Mouse (Mus musculus): Measurements from ENCODE around the gene Tmem63c. TPM values are rescaled to one million over a fixed set of nuclear protein-coding genes. Genes with fewer than 3 reads are reported as not detected.

Gene Tmem63c
- polyA plus RNA-seq, 1 experiment from 2014 or later: not detected

GRCm38 (mm10) chr12:87093249-87093648 is 72.1 kb downstream of the Tmem63c start:
- ATAC-seq (ENCODE audit: insufficient read depth): no peak
- Histone ChIP-seq H3K36me3 (replicated peaks) (no peaks in the 10 kb centered on the region), H3K4me2 (no peak overlapping the region), H3K4me1 (replicated peaks) (no peaks in the 10 kb centered on the region; the same call in 1 of the 2 replicates), H3K27me3 (0 out of 2 replicates have a peak, but pooled peaks cover 4% of the 10 kb centered on the region), H3K9ac (no peak overlapping the region), H3K9me3 (replicated peaks) (no peaks in the 10 kb centered on the region), H3K27ac (replicated peaks) (no peak overlapping the region), H3K4me3 (replicated peaks) (no peak overlapping the region)
- 59% methylated on average over 4 of the region's 4 CpGs for WGBS (ENCODE audit: insufficient replicate concordance)

- Histone ChIP-seq H3K27me3 (0 out of 2 replicates have a peak, but pooled peaks cover 8% of the 10 kb centered on the region), H3K4me1 (replicated peaks) (no peaks in the 10 kb centered on the region; the same call in 1 of the 2 replicates), H3K4me3 (replicated peaks) (no peak overlapping the region), H3K9me3 (replicated peaks) (no peaks in the 10 kb centered on the region), H3K36me3 (replicated peaks) (no peaks in the 10 kb centered on the region), H3K4me2 (no peak overlapping the region), H3K27ac (replicated peaks) (no peak overlapping the region), H3K9ac (no peak overlapping the region)
- ATAC-seq (ENCODE audit: insufficient read depth): no peak
- 45% methylated on average over 6 of the region's 6 CpGs for WGBS (ENCODE audit: insufficient replicate concordance)
Observed at GRCm38 (mm10) chr12:87093671-87094070, 72.5 kb downstream of the Tmem63c start.

- Histone ChIP-seq H3K4me3 (replicated peaks) (no peak overlapping the region), H3K9ac (no peak overlapping the region), H3K27ac (replicated peaks) (no peak overlapping the region), H3K27me3 (peaks cover 51% of the 10 kb centered on the region), H3K4me1 (replicated peaks) (no peaks in the 10 kb centered on the region), H3K36me3 (replicated peaks) (no peaks in the 10 kb centered on the region), H3K9me3 (replicated peaks) (no peaks in the 10 kb centered on the region), H3K4me2 (no peak overlapping the region)
- WGBS (ENCODE audit: insufficient replicate concordance): 69% methylated on average over 4 of the region's 4 CpGs
- no peak for ATAC-seq (ENCODE audit: insufficient read depth)
Observed at GRCm38 (mm10) chr12:87100331-87100730, 79.2 kb downstream of the Tmem63c start.

- H3K4me2 ChIP-seq: peak within 1 kb of the TSS; percentile 10; the same call in 1 of the 2 replicates
Observed at GRCm38 (mm10) chr12:87102165-87102631, 81.1 kb downstream of the Tmem63c start, which contains the start of gene Ngb. TSS of gene Ngb (minus strand) at chr12:87102539.

GRCm38 (mm10) chr12:87103471-87103870 is 82.3 kb downstream of the Tmem63c start:
- no peak overlapping the region for H3K4me2 ChIP-seq
- no peak overlapping the region for H3K9ac ChIP-seq
- no peaks in the 10 kb centered on the region for H3K36me3 ChIP-seq (replicated peaks)
- H3K9me3 ChIP-seq (replicated peaks): no peaks in the 10 kb centered on the region
- peaks cover 45% of the 10 kb centered on the region for H3K27me3 ChIP-seq
- H3K4me1 ChIP-seq (replicated peaks): no peaks in the 10 kb centered on the region
- no peak for ATAC-seq (ENCODE audit: insufficient read depth)
- H3K4me3 ChIP-seq (replicated peaks): no peak overlapping the region
- WGBS (ENCODE audit: insufficient replicate concordance): 69% methylated on average over 4 of the region's 4 CpGs
- no peak overlapping the region for H3K27ac ChIP-seq (replicated peaks)

More at GRCm38 (mm10) chr12:87102165-87102631, 81.1 kb downstream of the Tmem63c start, which contains the start of gene Ngb:
- Histone ChIP-seq H3K36me3 (replicated peaks) (no peaks in the 10 kb centered on the region), H3K9me3 (replicated peaks) (no peaks in the 10 kb centered on the region), H3K9ac (no peak within 1 kb of the TSS), H3K27me3 (peaks cover 51% of the 10 kb centered on the region), H3K4me3 (replicated peaks) (no peak within 1 kb of the TSS), H3K4me1 (replicated peaks) (no peaks in the 10 kb centered on the region), H3K27ac (replicated peaks) (no peak within 1 kb of the TSS)
- ATAC-seq (ENCODE audit: insufficient read depth): no peak
- WGBS (ENCODE audit: insufficient replicate concordance): 6% methylated on average over 32 of the region's 32 CpGs

- no peak overlapping the region for H3K4me2 ChIP-seq
- no peak overlapping the region for H3K9ac ChIP-seq
- H3K9me3 ChIP-seq (replicated peaks): no peaks in the 10 kb centered on the region
- H3K27ac ChIP-seq (replicated peaks): no peak overlapping the region
- no peaks in the 10 kb centered on the region for H3K36me3 ChIP-seq (replicated peaks)
- H3K27me3 ChIP-seq: peaks cover 39% of the 10 kb centered on the region
- no peak for ATAC-seq (ENCODE audit: insufficient read depth)
- H3K4me3 ChIP-seq (replicated peaks): no peak overlapping the region
- WGBS (ENCODE audit: insufficient replicate concordance): 46% methylated on average over 4 of the region's 4 CpGs
- H3K4me1 ChIP-seq (replicated peaks): no peaks in the 10 kb centered on the region
Observed at GRCm38 (mm10) chr12:87104796-87105195, 83.7 kb downstream of the Tmem63c start.

GRCm38 (mm10) chr12:87107357-87107977 is 86.3 kb downstream of the Tmem63c start:
- no peak for ATAC-seq (ENCODE audit: insufficient read depth)
- no peak overlapping the region for H3K4me3 ChIP-seq (replicated peaks)
- 39% methylated on average over 3 of the region's 3 CpGs for WGBS (ENCODE audit: insufficient replicate concordance)
- no peak overlapping the region for H3K9ac ChIP-seq
- H3K4me2 ChIP-seq: no peak overlapping the region
- no peaks in the 10 kb centered on the region for H3K9me3 ChIP-seq (replicated peaks)
- no peaks in the 10 kb centered on the region for H3K36me3 ChIP-seq (replicated peaks)
- H3K27me3 ChIP-seq: peaks cover 13% of the 10 kb centered on the region
- H3K4me1 ChIP-seq (replicated peaks): no peaks in the 10 kb centered on the region
- H3K27ac ChIP-seq (replicated peaks): no peak overlapping the region

- 36% methylated on average over 4 of the region's 4 CpGs for WGBS (ENCODE audit: insufficient replicate concordance)
- Histone ChIP-seq H3K36me3 (replicated peaks) (peaks cover 2% of the 10 kb centered on the region; the same call in 1 of the 2 replicates), H3K4me1 (replicated peaks) (no peaks in the 10 kb centered on the region; the same call in 1 of the 2 replicates), H3K4me3 (replicated peaks) (no peak overlapping the region), H3K27me3 (no peaks in the 10 kb centered on the region), H3K9me3 (replicated peaks) (no peaks in the 10 kb centered on the region), H3K4me2 (no peak overlapping the region), H3K9ac (no peak overlapping the region), H3K27ac (replicated peaks) (peak overlapping the region; percentile 43; the same call in 1 of the 2 replicates)
- ATAC-seq (ENCODE audit: insufficient read depth): peak; percentile 88
Observed at GRCm38 (mm10) chr12:87121918-87122589, 100.9 kb downstream of the Tmem63c start.

- ATAC-seq (ENCODE audit: insufficient read depth): no peak
- H3K4me1 ChIP-seq (replicated peaks): peaks cover under 1% of the 10 kb centered on the region; the same call in 1 of the 2 replicates
- 59% methylated on average over 4 of the region's 4 CpGs for whole genome bisulfite sequencing (ENCODE audit: insufficient replicate concordance)
- H3K4me3 ChIP-seq (replicated peaks): no peak overlapping the region
- H3K4me2 ChIP-seq: no peak overlapping the region
- no peaks in the 10 kb centered on the region for H3K27me3 ChIP-seq
- H3K9ac ChIP-seq: no peak overlapping the region
- 0 out of 2 replicates have a peak, but pooled peaks cover 2% of the 10 kb centered on the region for H3K36me3 ChIP-seq (replicated peaks)
- H3K9me3 ChIP-seq (replicated peaks): no peaks in the 10 kb centered on the region
- H3K27ac ChIP-seq (replicated peaks): no peak overlapping the region
Observed at GRCm38 (mm10) chr12:87127256-87127655, 106.1 kb downstream of the Tmem63c start.

- Histone ChIP-seq H3K27ac (replicated peaks) (no peak overlapping the region), H3K9ac (no peak overlapping the region), H3K4me3 (replicated peaks) (no peak overlapping the region), H3K4me2 (no peak overlapping the region), H3K4me1 (replicated peaks) (peaks cover 7% of the 10 kb centered on the region; the same call in 1 of the 2 replicates), H3K27me3 (no peaks in the 10 kb centered on the region), H3K36me3 (replicated peaks) (no peaks in the 10 kb centered on the region), H3K9me3 (replicated peaks) (no peaks in the 10 kb centered on the region)
- ATAC-seq (ENCODE audit: insufficient read depth): no peak
- 68% methylated on average over 4 of the region's 4 CpGs for WGBS (ENCODE audit: insufficient replicate concordance)
Observed at GRCm38 (mm10) chr12:87130224-87130623, 109.1 kb downstream of the Tmem63c start.

GRCm38 (mm10) chr12:87131181-87131580 is 110.0 kb downstream of the Tmem63c start:
- 75% methylated on average over 2 of the region's 2 CpGs for WGBS (ENCODE audit: insufficient replicate concordance)
- no peak for ATAC-seq (ENCODE audit: insufficient read depth)
- no peak overlapping the region for H3K27ac ChIP-seq (replicated peaks)
- no peaks in the 10 kb centered on the region for H3K36me3 ChIP-seq (replicated peaks)
- H3K4me1 ChIP-seq (replicated peaks): peaks cover 7% of the 10 kb centered on the region; the same call in 1 of the 2 replicates
- H3K9me3 ChIP-seq (replicated peaks): no peaks in the 10 kb centered on the region
- H3K9ac ChIP-seq: no peak overlapping the region
- H3K4me3 ChIP-seq (replicated peaks): no peak overlapping the region
- H3K27me3 ChIP-seq: no peaks in the 10 kb centered on the region
- no peak overlapping the region for H3K4me2 ChIP-seq
